Mouse (Mus musculus): ENCODE measurements around the gene Eln.
A peak's percentile ranks its signal among the peaks of the same experiment; 100 is the strongest.

Gene Eln

GRCm38 (mm10) chr5:134686541-134686940, 60.6 kb downstream of the Eln start:
- DNase-seq (ENCODE audit: low read depth, low spot score): no peak

GRCm38 (mm10) chr5:134684398-134684797, 62.7 kb downstream of the Eln start:
- no peak for DNase-seq (ENCODE audit: low read depth, low spot score)

- DNase-seq (ENCODE audit: low read depth, low spot score): no peak
Observed at GRCm38 (mm10) chr5:134683813-134684212, 63.3 kb downstream of the Eln start.

GRCm38 (mm10) chr5:134680238-134680637, 66.9 kb downstream of the Eln start:
- no peak for DNase-seq (ENCODE audit: low read depth, low spot score)

GRCm38 (mm10) chr5:134678827-134679546, 68.1 kb downstream of the Eln start:
- DNase-seq (ENCODE audit: low read depth, low spot score): peak; percentile 51

- no peak for DNase-seq (ENCODE audit: low read depth, low spot score)
Observed at GRCm38 (mm10) chr5:134678031-134678430, 69.1 kb downstream of the Eln start.

GRCm38 (mm10) chr5:134677491-134677890, 69.6 kb downstream of the Eln start:
- no peak for DNase-seq (ENCODE audit: low read depth, low spot score)

- DNase-seq (ENCODE audit: low read depth, low spot score): peak; percentile 72
Observed at GRCm38 (mm10) chr5:134675956-134676759, 71.0 kb downstream of the Eln start.

- no peak for DNase-seq (ENCODE audit: low read depth, low spot score)
Observed at GRCm38 (mm10) chr5:134674977-134675376, 72.1 kb downstream of the Eln start.

GRCm38 (mm10) chr5:134672611-134673010, 74.5 kb downstream of the Eln start:
- no peak for DNase-seq (ENCODE audit: low read depth, low spot score)

GRCm38 (mm10) chr5:134672198-134672516, 75.0 kb downstream of the Eln start:
- no peak for DNase-seq (ENCODE audit: low read depth, low spot score)

- no peak for DNase-seq (ENCODE audit: low read depth, low spot score)
Observed at GRCm38 (mm10) chr5:134671335-134672197, 75.6 kb downstream of the Eln start.

GRCm38 (mm10) chr5:134669001-134669708, 78.0 kb downstream of the Eln start:
- DNase-seq (ENCODE audit: low read depth, low spot score): peak; percentile 81

- peak; percentile 94 for DNase-seq (ENCODE audit: low read depth, low spot score)
Observed at GRCm38 (mm10) chr5:134668495-134668894, 78.6 kb downstream of the Eln start.

- DNase-seq (ENCODE audit: low read depth, low spot score): no peak
Observed at GRCm38 (mm10) chr5:134656708-134657107, 90.4 kb downstream of the Eln start.
